Mouse (Mus musculus) testis, adult 2 months (tissue): ENCODE measurements around the gene Ubxn6. TPM values are rescaled to one million over a fixed set of nuclear protein-coding genes. Genes with fewer than 3 reads are reported as not detected.
"Not testable (repeated sequence)": the region's sequence is repeated elsewhere in the genome, so short reads cannot be mapped to it uniquely, and the experiment has no call there.

Experiments used
- H3K27ac ChIP-seq: fragments of 200-500 bp; 2 replicates; pipeline ENCODE4 v1.5.1; 2012; ENCODE audit warnings: low read depth, low read length; ENCODE audit not compliant: control insufficient read depth, insufficient read depth
- H3K27me3 ChIP-seq: fragments of 200-500 bp; 2 replicates; pipeline ENCODE4 v1.6.1; 2012; ENCODE audit warnings: mild to moderate bottlenecking, low read length, moderate library complexity; ENCODE audit not compliant: control insufficient read depth, insufficient read depth
- H3K36me3 ChIP-seq: fragments of 200-500 bp; 2 replicates; pipeline ENCODE4 v1.6.1; 2012; ENCODE audit warnings: mild to moderate bottlenecking, low read length; ENCODE audit not compliant: control insufficient read depth, insufficient read depth
- H3K4me1 ChIP-seq: fragments of 200-500 bp; 2 replicates; pipeline ENCODE4 v1.6.1; 2012; ENCODE audit warnings: low read length; ENCODE audit not compliant: control insufficient read depth, insufficient read depth
- H3K4me3 ChIP-seq: fragments of 200-500 bp; 2 replicates; pipeline ENCODE4 v1.5.1; 2012; ENCODE audit warnings: low read depth, mild to moderate bottlenecking, low read length, moderate library complexity, mixed read lengths; ENCODE audit not compliant: control insufficient read depth
- CTCF ChIP-seq: fragments of 200-500 bp; IDR thresholded peaks from 2 replicates; pipeline ENCODE4 v1.5.1; 2012; ENCODE audit warnings: low read depth, mild to moderate bottlenecking, inconsistent platforms, low read length, moderate library complexity; ENCODE audit not compliant: control insufficient read depth, insufficient read depth, insufficient replicate concordance
- POLR2A ChIP-seq: fragments of 200-500 bp; IDR thresholded peaks from 2 replicates; pipeline ENCODE4 v1.6.1; 2012; ENCODE audit warnings: low read depth, mild to moderate bottlenecking, inconsistent platforms, low read length, moderate library complexity; ENCODE audit not compliant: control insufficient read depth
- polyA plus RNA-seq: library from polyadenylated mRNA; depleted of rRNA; stranded (reverse); fragments of >200 nt; gene quantifications from 2 replicates; pipeline ENCODE4 v1.2.3, GENCODE M21; 2012

Ubxn6 gene
- polyA plus RNA-seq, 1 experiment, result 646 TPM

DNA sequence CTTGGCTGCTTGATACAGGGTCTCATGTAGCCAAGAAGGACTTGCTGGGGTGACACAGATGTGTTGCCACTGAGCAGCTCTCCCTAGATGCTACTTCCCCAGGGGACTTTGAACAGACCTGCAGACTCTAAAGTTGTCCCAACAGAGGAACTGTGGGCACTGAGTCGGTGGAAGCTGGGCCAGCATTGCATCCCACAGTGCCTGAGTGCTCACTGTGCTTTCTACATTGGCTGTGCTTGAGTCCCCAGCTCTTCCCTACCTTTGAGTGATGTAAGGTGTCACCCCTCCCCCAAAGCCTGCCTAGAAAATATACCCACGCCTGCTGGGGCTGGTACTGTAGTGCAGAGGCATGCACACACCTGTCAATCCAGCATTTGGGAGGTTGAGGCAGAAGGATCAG, 32.9 kb upstream of the Ubxn6 start:
- Histone ChIP-seq H3K4me1 (peaks cover 6% of the 10 kb centered on the region), H3K4me3 (no peak overlapping the region), H3K27ac (no peak overlapping the region), H3K36me3 (no peaks in the 10 kb centered on the region; the same call in 1 of the 2 replicates), H3K27me3 (no peaks in the 10 kb centered on the region)
- TF ChIP-seq POLR2A, result no peak
- TF ChIP-seq CTCF, result no peak

DNA sequence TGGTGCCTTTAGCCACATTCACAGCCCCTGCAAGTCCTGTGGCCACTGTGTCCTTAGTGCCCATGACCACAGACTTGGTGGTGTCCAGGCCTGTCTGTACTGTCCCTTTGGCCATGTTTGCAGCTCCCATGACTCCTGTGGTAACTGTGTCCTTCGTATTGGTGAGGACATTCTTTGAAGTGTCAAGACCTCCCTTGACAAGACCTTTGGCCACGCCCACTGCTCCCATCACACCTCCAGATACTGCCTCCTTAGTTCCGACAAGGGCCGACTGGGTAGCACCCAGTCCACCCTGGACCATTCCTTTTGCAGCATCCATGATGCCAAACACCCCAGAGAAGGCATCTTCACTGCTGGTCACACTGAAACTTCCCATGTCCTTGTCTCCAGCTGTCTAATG, 32.2 kb upstream of the Ubxn6 start:
- TF ChIP-seq POLR2A (no peak), CTCF (no peak)
- no peak overlapping the region for H3K27ac ChIP-seq

DNA sequence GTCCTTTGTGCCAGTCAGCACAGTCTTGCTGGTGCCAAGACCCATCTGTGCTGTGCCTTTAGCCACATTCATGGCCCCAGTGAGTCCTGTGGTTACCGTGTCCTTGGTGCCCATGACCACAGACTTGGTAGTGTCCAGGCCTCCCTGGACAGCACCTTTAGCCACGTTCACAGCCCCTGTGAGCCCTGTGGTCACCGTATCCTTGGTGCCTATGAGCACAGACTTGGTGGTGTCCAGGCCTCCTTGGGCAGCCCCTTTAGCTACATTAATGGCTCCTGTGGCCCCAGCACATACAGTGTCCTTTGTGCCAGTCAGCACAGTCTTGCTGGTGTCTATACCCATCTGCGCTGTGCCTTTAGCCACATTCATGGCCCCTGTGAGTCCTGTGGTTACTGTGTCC, 31.6 kb upstream of the Ubxn6 start:
- H3K4me1 ChIP-seq, H3K36me3 ChIP-seq, H3K27me3 ChIP-seq, H3K27ac ChIP-seq, H3K4me3 ChIP-seq: not testable (repeated sequence)

More for the DNA sequence above, 32.2 kb upstream of the Ubxn6 start:
- Histone ChIP-seq H3K27me3 (no peaks in the 10 kb centered on the region), H3K36me3 (no peaks in the 10 kb centered on the region; the same call in 1 of the 2 replicates), H3K4me1 (peaks cover 6% of the 10 kb centered on the region), H3K4me3 (no peak overlapping the region)

DNA sequence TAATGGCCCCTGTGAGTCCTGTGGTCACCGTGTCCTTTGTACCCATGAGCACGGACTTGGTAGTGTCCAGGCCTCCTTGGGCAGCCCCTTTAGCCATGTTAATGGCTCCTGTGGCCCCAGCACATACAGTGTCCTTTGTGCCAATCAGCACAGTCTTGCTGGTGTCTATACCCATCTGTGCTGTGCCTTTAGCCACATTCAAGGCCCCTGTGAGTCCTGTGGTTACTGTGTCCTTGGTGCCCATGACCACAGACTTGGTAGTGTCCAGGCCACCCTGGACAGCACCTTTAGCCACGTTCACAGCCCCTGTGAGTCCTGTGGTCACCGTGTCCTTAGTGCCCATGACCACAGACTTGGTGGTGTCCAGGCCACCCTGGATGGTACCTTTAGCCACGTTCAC, 30.0 kb upstream of the Ubxn6 start:
- not testable (repeated sequence) for H3K27me3 ChIP-seq, H3K4me3 ChIP-seq, H3K4me1 ChIP-seq, H3K27ac ChIP-seq, H3K36me3 ChIP-seq

DNA sequence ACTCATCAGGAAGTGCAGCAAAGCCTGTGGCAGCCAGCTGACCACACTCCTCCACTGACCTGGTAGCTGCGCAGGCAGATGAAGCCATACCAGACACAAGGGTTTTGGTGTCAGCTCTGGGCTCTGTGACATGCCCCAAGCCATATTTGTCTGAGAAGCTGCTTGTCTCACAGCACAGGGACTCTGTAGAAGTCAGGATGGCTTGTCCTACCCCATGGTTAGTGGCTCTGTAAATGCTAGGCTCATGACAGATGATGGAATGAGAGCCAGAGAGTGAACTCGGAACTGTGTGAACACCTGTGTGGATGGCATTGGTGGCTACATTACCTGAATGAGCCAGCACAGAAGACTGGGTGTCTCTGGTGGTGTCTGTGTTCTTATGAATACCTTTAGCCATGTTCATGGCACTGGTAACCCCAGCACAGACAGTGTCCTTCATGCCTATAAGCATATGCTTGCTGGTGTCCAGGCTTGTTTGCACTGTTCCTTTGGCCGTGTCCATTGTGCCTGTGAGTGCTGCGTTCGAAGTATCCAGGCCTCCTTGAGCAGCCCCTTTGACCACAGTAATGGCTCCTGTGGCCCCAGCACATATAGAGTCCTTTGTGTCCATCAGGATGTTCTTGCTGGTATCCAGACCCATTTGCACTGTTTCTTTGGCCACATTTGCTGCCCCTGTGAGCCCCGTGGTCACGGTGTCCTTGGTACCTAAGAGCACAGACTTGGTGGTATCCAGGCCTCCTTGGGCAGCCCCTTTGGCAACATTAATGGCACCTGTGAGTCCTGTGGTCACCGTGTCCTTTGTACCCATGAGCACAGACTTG, 28.8 kb upstream of the Ubxn6 start:
- Histone ChIP-seq H3K4me1 (no peaks in the 10 kb centered on the region), H3K27ac (no peak overlapping the region), H3K4me3 (no peak overlapping the region), H3K36me3 (peaks cover 2% of the 10 kb centered on the region), H3K27me3 (no peaks in the 10 kb centered on the region)
- no peak for TF ChIP-seq POLR2A
- no peak for TF ChIP-seq CTCF

DNA sequence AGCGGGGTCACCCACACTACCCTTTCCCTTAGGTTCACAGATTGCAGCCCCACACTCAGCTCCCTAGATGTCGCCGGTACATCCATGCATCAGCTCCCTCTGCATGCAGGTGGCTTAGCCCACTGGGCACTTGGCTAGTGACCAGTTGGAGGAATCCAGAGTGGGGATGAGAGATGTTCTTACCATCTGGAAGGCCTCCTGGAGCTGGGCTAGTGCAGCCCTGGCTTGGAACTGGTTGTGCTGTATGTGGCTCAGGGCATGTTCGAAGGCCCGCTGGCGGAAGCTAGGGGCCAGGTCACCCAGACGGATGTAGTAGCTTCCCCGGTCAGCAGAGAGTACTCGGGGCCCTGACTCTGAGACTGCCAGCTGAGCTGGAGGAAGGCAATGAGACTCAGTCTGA, 28.1 kb upstream of the Ubxn6 start:
- Histone ChIP-seq H3K27ac (no peak overlapping the region), H3K36me3 (peaks cover 2% of the 10 kb centered on the region)
- TF ChIP-seq POLR2A (no peak), CTCF (no peak)

DNA sequence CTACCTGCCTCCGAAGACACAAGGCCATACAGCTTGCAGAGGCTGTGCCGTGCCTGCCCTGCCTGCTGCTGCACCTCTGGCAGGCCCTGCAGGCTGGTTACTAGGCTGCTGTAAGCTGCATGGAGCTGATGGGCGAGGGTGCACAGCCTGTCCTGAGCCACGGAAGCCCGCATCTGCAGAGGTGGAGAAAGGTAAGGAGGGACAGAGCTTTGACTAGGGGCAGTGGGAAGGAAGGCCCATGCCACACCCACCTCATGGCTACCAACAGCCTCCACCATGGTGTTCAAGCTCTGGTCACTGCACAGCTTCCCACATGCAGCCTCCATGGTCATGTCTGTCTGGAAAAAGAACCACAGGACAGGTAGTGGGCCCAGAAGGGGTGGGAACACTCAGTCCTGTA, 27.3 kb upstream of the Ubxn6 start:
- Histone ChIP-seq H3K4me3 (no peak overlapping the region), H3K4me1 (no peaks in the 10 kb centered on the region), H3K36me3 (peaks cover 2% of the 10 kb centered on the region), H3K27ac (no peak overlapping the region), H3K27me3 (no peaks in the 10 kb centered on the region)
- TF ChIP-seq CTCF (no peak), POLR2A (no peak)

More for the DNA sequence above, 28.1 kb upstream of the Ubxn6 start:
- Histone ChIP-seq H3K4me3 (no peak overlapping the region), H3K4me1 (no peaks in the 10 kb centered on the region), H3K27me3 (no peaks in the 10 kb centered on the region)

DNA sequence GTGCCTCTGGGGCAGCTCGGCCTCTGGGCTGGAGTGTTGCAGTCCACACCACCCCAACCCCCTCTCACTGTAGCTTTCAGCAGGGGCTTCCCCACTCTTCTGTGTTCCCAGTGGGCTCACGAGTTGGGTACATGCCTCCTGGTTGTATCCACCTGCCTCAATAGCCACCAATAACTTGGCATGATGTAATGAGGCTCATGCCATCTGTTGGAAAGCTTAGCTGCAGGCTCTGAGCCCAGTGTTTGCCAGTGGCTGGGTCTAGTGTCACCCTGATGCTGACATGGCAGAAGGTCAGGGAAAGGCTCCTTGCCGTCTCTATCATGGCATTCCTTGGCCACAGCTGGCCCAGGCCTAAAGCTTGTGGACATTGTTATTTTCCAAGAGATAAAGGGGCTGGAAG, 26.0 kb upstream of the Ubxn6 start:
- Histone ChIP-seq H3K27ac (no peak overlapping the region), H3K36me3 (peaks cover 5% of the 10 kb centered on the region), H3K4me1 (no peaks in the 10 kb centered on the region), H3K4me3 (no peak overlapping the region), H3K27me3 (no peaks in the 10 kb centered on the region)
- no peak for TF ChIP-seq CTCF
- no peak for TF ChIP-seq POLR2A
